In genomic region chr3:109592970-109593369, GRCm38 (mm10) we compare ENCODE assay signal across 18 mouse cellular contexts.
"Had no signal": no experiment of that assay in that cellular context is flagged by ENCODE, and none has a peak within 500 bp of the region (broad histone marks: within the 10 kb centered on the region; RNA-seq: fewer than 3 reads in every experiment).

No protein-coding gene starts in this region.

- DNase-seq: lung, adult 18-20 months; lung, embryonic 14.5 days; lung, postnatal 10 days; lung, postnatal 4 days; midbrain, embryonic 14.5 days; retina, postnatal 1 day; right cerebral cortex, adult 18-20 months; right cerebral cortex, postnatal 25 days; thymus, adult 2 months; thymus, postnatal 25 days; thymus, postnatal 4 days had no signal

- H3K4me3 ChIP-seq: midbrain, embryonic 10.5 days; midbrain, embryonic 12.5 days; myocyte; neural tube, embryonic 13.5 days; neural tube, embryonic 15.5 days; stomach, embryonic 15.5 days had no signal

- H3K4me1 ChIP-seq: midbrain, embryonic 10.5 days; midbrain, embryonic 12.5 days; neural tube, embryonic 15.5 days; stomach, embryonic 15.5 days had no signal

- H3K27ac ChIP-seq: midbrain, embryonic 10.5 days; midbrain, embryonic 12.5 days; neural tube, embryonic 13.5 days; neural tube, embryonic 15.5 days; stomach, embryonic 15.5 days had no signal

- ATAC-seq: midbrain, embryonic 16.5 days had no signal

- H3K9me3 ChIP-seq: midbrain, embryonic 10.5 days; midbrain, embryonic 12.5 days; neural tube, embryonic 13.5 days; neural tube, embryonic 15.5 days; stomach, embryonic 15.5 days had no signal

- H3K27me3 ChIP-seq: midbrain, embryonic 12.5 days; neural tube, embryonic 13.5 days; neural tube, embryonic 15.5 days; stomach, embryonic 15.5 days had no signal

- H3K9ac ChIP-seq: lung, embryonic 14.5 days; midbrain, embryonic 12.5 days; neural tube, embryonic 13.5 days; neural tube, embryonic 15.5 days; stomach, embryonic 15.5 days had no signal

- H3K36me3 ChIP-seq: midbrain, embryonic 10.5 days; midbrain, embryonic 12.5 days; neural tube, embryonic 13.5 days; neural tube, embryonic 15.5 days; stomach, embryonic 15.5 days had no signal

- H3K4me2 ChIP-seq: lung, embryonic 14.5 days; midbrain, embryonic 12.5 days; neural tube, embryonic 13.5 days; neural tube, embryonic 15.5 days; stomach, embryonic 15.5 days had no signal
